Mouse (Mus musculus) small intestine, adult 2 months (tissue): ENCODE results near the gene Tec. TPM values are rescaled to one million over a fixed set of nuclear protein-coding genes. Genes with fewer than 3 reads are reported as not detected.

Experiments used
- H3K27ac ChIP-seq: fragments of 200-500 bp; 2 replicates; pipeline ENCODE4 v1.5.1; 2012; ENCODE audit warnings: low read depth, low read length, control low read depth, inconsistent platforms; ENCODE audit not compliant: insufficient read depth
- H3K27me3 ChIP-seq: fragments of 200-500 bp; 2 replicates; pipeline ENCODE4 v1.6.1; 2012; ENCODE audit warnings: mild to moderate bottlenecking, moderate library complexity, low read length, inconsistent platforms; ENCODE audit not compliant: control insufficient read depth, insufficient read depth
- H3K36me3 ChIP-seq: fragments of 200-500 bp; 2 replicates; pipeline ENCODE4 v1.6.1; 2012; ENCODE audit warnings: mild to moderate bottlenecking, low read length, control low read depth, inconsistent platforms; ENCODE audit not compliant: control insufficient read depth, insufficient read depth
- H3K4me1 ChIP-seq: fragments of 200-500 bp; 2 replicates; pipeline ENCODE4 v1.6.1; 2012; ENCODE audit warnings: low read length, inconsistent platforms, mixed read lengths; ENCODE audit not compliant: control insufficient read depth, insufficient read depth, insufficient read length
- H3K4me3 ChIP-seq: fragments of 200-500 bp; 2 replicates; pipeline ENCODE4 v1.5.1; 2012; ENCODE audit warnings: low read depth, mild to moderate bottlenecking, control low read depth, inconsistent platforms, low read length, moderate library complexity
- CTCF ChIP-seq: fragments of 200-500 bp; IDR thresholded peaks from 2 replicates; pipeline ENCODE4 v1.5.1; 2012; ENCODE audit warnings: low read depth, mild to moderate bottlenecking, control low read depth, inconsistent platforms, low read length, moderate library complexity, mixed read lengths; ENCODE audit not compliant: insufficient replicate concordance, insufficient read length; ENCODE audit errors: extremely low read depth
- POLR2A ChIP-seq: fragments of 200-500 bp; IDR thresholded peaks from 2 replicates; pipeline ENCODE4 v1.6.1; 2012; ENCODE audit warnings: low read depth, mild to moderate bottlenecking, control low read depth, inconsistent platforms, low read length, moderate library complexity
- WGBS: fragments of 180-500 bp; shearing (Covaris S2); methylation state at CpG from one replicate; pipeline ENCODE4 v1.1.7; 2018; 5-methylcytosine and 5-hydroxymethylcytosine counted together
- polyA plus RNA-seq: library from polyadenylated mRNA; depleted of rRNA; stranded (reverse); fragments of >200 nt; gene quantifications from 2 replicates; pipeline ENCODE4 v1.2.3, GENCODE M21; 2012

Gene Tec
- polyA plus RNA-seq, 1 experiment, result 7.1 TPM

GRCm38 (mm10) chr5:72783123-72783522, 85.2 kb downstream of the Tec start:
- WGBS, result 84% methylated on average over 7 of the region's 7 CpGs
- TF ChIP-seq CTCF, result no peak
- no peak for TF ChIP-seq POLR2A
- H3K36me3 ChIP-seq, result peaks cover 15% of the 10 kb centered on the region
- no peaks in the 10 kb centered on the region; the same call in 1 of the 2 replicates for H3K27me3 ChIP-seq
- H3K27ac ChIP-seq, result no peak overlapping the region
- H3K4me1 ChIP-seq, result no peaks in the 10 kb centered on the region
- H3K4me3 ChIP-seq, result no peak overlapping the region

DNA sequence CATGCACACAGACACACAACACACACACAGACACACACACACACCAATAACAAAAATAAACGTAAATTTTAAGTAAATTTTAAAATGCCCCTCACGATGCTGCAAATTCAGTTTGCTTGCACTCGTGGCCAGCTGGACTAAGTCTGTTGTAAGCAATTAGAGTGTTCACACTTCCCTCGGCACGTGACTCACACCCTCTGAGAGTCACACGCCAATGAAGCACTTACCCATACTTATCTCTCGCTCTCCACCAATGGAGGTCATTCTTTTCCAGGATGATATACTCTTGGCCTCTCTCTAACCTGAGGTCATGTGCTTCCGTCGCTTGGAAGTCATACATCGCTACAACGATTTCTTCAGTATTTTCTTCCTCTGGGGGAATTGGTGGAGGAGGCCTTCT, 86.5 kb downstream of the Tec start:
- 87% methylated on average over 11 of the region's 11 CpGs for WGBS
- H3K27ac ChIP-seq, result no peak overlapping the region

GRCm38 (mm10) chr5:72776595-72776994, 91.7 kb downstream of the Tec start:
- 96% methylated on average over 2 of the region's 2 CpGs for WGBS
- H3K27ac ChIP-seq, result no peak overlapping the region
- no peaks in the 10 kb centered on the region for H3K4me1 ChIP-seq
- TF ChIP-seq POLR2A (no peak), CTCF (no peak)
- no peaks in the 10 kb centered on the region for H3K27me3 ChIP-seq
- peaks cover 8% of the 10 kb centered on the region for H3K36me3 ChIP-seq
- no peak overlapping the region for H3K4me3 ChIP-seq

More for the DNA sequence above, 86.5 kb downstream of the Tec start:
- TF ChIP-seq POLR2A (no peak), CTCF (no peak)
- peaks cover 12% of the 10 kb centered on the region for H3K36me3 ChIP-seq
- H3K27me3 ChIP-seq, result no peaks in the 10 kb centered on the region; the same call in 1 of the 2 replicates
- no peak overlapping the region for H3K4me3 ChIP-seq
- no peaks in the 10 kb centered on the region for H3K4me1 ChIP-seq

GRCm38 (mm10) chr5:72776127-72776526, 92.2 kb downstream of the Tec start:
- Histone ChIP-seq H3K4me1 (no peaks in the 10 kb centered on the region), H3K27ac (no peak overlapping the region), H3K27me3 (no peaks in the 10 kb centered on the region), H3K4me3 (no peak overlapping the region), H3K36me3 (peaks cover 8% of the 10 kb centered on the region)
- TF ChIP-seq POLR2A, result no peak
- TF ChIP-seq CTCF, result no peak
- WGBS, result 90% methylated on average over 2 of the region's 2 CpGs

GRCm38 (mm10) chr5:72769841-72770240, 98.4 kb downstream of the Tec start:
- H3K27ac ChIP-seq, result no peak overlapping the region
- no peaks in the 10 kb centered on the region for H3K27me3 ChIP-seq
- TF ChIP-seq CTCF, result no peak
- TF ChIP-seq POLR2A, result no peak
- peaks cover 14% of the 10 kb centered on the region for H3K36me3 ChIP-seq
- H3K4me1 ChIP-seq, result no peaks in the 10 kb centered on the region
- 73% methylated on average over 6 of the region's 6 CpGs for WGBS
- H3K4me3 ChIP-seq, result no peak overlapping the region

DNA sequence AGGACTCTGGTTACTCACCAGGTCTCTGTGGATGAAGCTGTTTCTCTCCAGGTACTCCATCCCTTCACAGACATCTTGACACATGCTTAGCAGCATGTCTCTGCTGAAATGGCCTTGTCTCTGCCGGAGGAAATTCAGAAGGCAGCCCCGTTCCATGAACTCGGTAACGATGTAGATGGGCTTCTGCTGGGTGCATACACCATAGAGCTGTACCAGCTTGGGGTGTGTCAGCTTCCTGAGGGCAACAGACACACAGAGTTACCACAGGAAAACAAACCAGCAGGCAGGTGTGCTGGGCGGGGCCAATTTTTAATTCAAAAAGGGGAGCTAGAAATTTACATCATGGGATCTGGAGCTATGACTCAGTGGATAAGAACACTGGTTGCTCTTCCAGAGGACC, 104.7 kb downstream of the Tec start:
- Histone ChIP-seq H3K4me1 (peaks cover 11% of the 10 kb centered on the region; the same call in 1 of the 2 replicates), H3K36me3 (peaks cover 29% of the 10 kb centered on the region), H3K27ac (peak overlapping the region; percentile 38), H3K27me3 (no peaks in the 10 kb centered on the region), H3K4me3 (no peak overlapping the region)
- no peak for TF ChIP-seq POLR2A
- no peak for TF ChIP-seq CTCF
- 59% methylated on average over 5 of the region's 5 CpGs for WGBS

- TF ChIP-seq CTCF, result no peak
- H3K4me3 ChIP-seq, result no peak overlapping the region
- peaks cover 29% of the 10 kb centered on the region for H3K36me3 ChIP-seq
- H3K27ac ChIP-seq, result peak overlapping the region; percentile 38; the same call in 1 of the 2 replicates
- 10% methylated on average over 3 of the region's 3 CpGs for WGBS
- peaks cover 11% of the 10 kb centered on the region; the same call in 1 of the 2 replicates for H3K4me1 ChIP-seq
- no peaks in the 10 kb centered on the region for H3K27me3 ChIP-seq
These were observed 105.3 kb downstream of the Tec start for GRCm38 (mm10) chr5:72763025-72763424.
